Mouse (Mus musculus) cerebellum, postnatal 14 days (tissue): ENCODE measurements around the gene Slc24a3.

Experiments used
- DNase-seq, 2 experiments: peaks; one replicate each; pipeline ENCODE4 v3.0.0; 2021; ENCODE audit warnings: mixed read lengths in 2 of 2

Gene Slc24a3

GRCm38 (mm10) chr2:145370795-145371194 lies 203.2 kb downstream of the Slc24a3 start:
- no peak for DNase-seq

GRCm38 (mm10) chr2:145373803-145374202 lies 206.2 kb downstream of the Slc24a3 start:
- no peak for DNase-seq

- peak; percentile 97 to 98 for DNase-seq
These were observed 215.6 kb downstream of the Slc24a3 start for GRCm38 (mm10) chr2:145382908-145383770.

GRCm38 (mm10) chr2:145384221-145384620 lies 216.7 kb downstream of the Slc24a3 start:
- no peak for DNase-seq

GRCm38 (mm10) chr2:145385220-145385619 lies 217.7 kb downstream of the Slc24a3 start:
- no peak for DNase-seq

- no peak for DNase-seq
These were observed 218.2 kb downstream of the Slc24a3 start for GRCm38 (mm10) chr2:145385773-145386172.

GRCm38 (mm10) chr2:145395804-145396203 lies 228.2 kb downstream of the Slc24a3 start:
- DNase-seq, result peak; percentile 48 to 53

GRCm38 (mm10) chr2:145396579-145396978 lies 229.0 kb downstream of the Slc24a3 start:
- peak; percentile 35 to 51 for DNase-seq

- no peak for DNase-seq
These were observed 230.1 kb downstream of the Slc24a3 start for GRCm38 (mm10) chr2:145397456-145398206.

GRCm38 (mm10) chr2:145401240-145401805 lies 233.8 kb downstream of the Slc24a3 start:
- DNase-seq, result no peak

- DNase-seq, result no peak
These were observed 234.4 kb downstream of the Slc24a3 start for GRCm38 (mm10) chr2:145401996-145402395.

GRCm38 (mm10) chr2:145404818-145405531 lies 237.4 kb downstream of the Slc24a3 start:
- no peak for DNase-seq

GRCm38 (mm10) chr2:145405746-145406145 lies 238.2 kb downstream of the Slc24a3 start:
- no peak for DNase-seq

GRCm38 (mm10) chr2:145417738-145418137 lies 250.2 kb downstream of the Slc24a3 start:
- no peak for DNase-seq

- DNase-seq, result no peak
These were observed 251.5 kb downstream of the Slc24a3 start for GRCm38 (mm10) chr2:145419078-145419477.

GRCm38 (mm10) chr2:145420967-145421888 lies 253.7 kb downstream of the Slc24a3 start:
- peak in 1 of 2 experiments; percentile 12 for DNase-seq

- DNase-seq, result no peak
These were observed 254.3 kb downstream of the Slc24a3 start for GRCm38 (mm10) chr2:145421889-145422212.

- DNase-seq, result no peak
These were observed 262.4 kb downstream of the Slc24a3 start for GRCm38 (mm10) chr2:145429982-145430381.

- DNase-seq, result no peak
These were observed 266.5 kb downstream of the Slc24a3 start for GRCm38 (mm10) chr2:145434068-145434467.

- DNase-seq, result no peak
These were observed 270.8 kb downstream of the Slc24a3 start for GRCm38 (mm10) chr2:145438336-145438735.

- DNase-seq, result no peak
These were observed 272.2 kb downstream of the Slc24a3 start for GRCm38 (mm10) chr2:145439755-145440154.
